Mouse (Mus musculus) liver, postnatal 0 days (tissue): Measurements from ENCODE around the gene Kif18b. TPM values are rescaled to one million over a fixed set of nuclear protein-coding genes. Genes with fewer than 3 reads are reported as not detected.

Experiments
- ATAC-seq: fragments of 200-750 bp; cut with Nextera tagmentation; 2 replicates; pipeline ENCODE4 v1.8.0; 2017; ENCODE audit warnings: mild to moderate bottlenecking, moderate library complexity
- DNase-seq: peaks from one replicate; pipeline ENCODE4 v3.0.0-alpha.2; 2016
- H3K27ac ChIP-seq: fragments of 300-500 bp; sonication (generic); 2 replicates; pipeline ENCODE4 v1.5.1; 2014; ENCODE audit warnings: antibody characterized with exemption, moderate library complexity, mild to moderate bottlenecking, low read depth
- H3K27me3 ChIP-seq: fragments of 300-500 bp; sonication (generic); 2 replicates; pipeline ENCODE4 v1.6.1; 2014; ENCODE audit warnings: low read length, control low read depth, mixed read lengths; ENCODE audit not compliant: insufficient read depth
- H3K36me3 ChIP-seq: fragments of 300-500 bp; sonication (generic); replicated peaks from 2 replicates; pipeline ENCODE4 v1.6.1; 2014; ENCODE audit warnings: mild to moderate bottlenecking, control low read depth, low read length, moderate library complexity, mixed read lengths; ENCODE audit not compliant: insufficient read depth
- H3K4me1 ChIP-seq: fragments of 300-500 bp; sonication (generic); 2 replicates; pipeline ENCODE4 v1.6.1; 2014; ENCODE audit warnings: antibody characterized with exemption, mild to moderate bottlenecking, control low read depth; ENCODE audit not compliant: insufficient read depth
- H3K4me2 ChIP-seq: fragments of 300-500 bp; sonication (generic); 2 replicates; pipeline ENCODE4 v1.6.1; 2014; ENCODE audit warnings: low read depth, mild to moderate bottlenecking, low read length, moderate library complexity, mixed read lengths
- H3K4me3 ChIP-seq: fragments of 300-500 bp; sonication (generic); 2 replicates; pipeline ENCODE4 v1.5.1; 2014; ENCODE audit warnings: low read depth, low read length
- H3K9ac ChIP-seq: fragments of 300-500 bp; sonication (generic); replicated peaks from 2 replicates; pipeline ENCODE4 v1.6.1; 2014; ENCODE audit warnings: mild to moderate bottlenecking, moderate library complexity
- H3K9me3 ChIP-seq: fragments of 300-500 bp; sonication (generic); 2 replicates; pipeline ENCODE4 v1.6.1; 2016; ENCODE audit warnings: mild to moderate bottlenecking, control low read depth, low read length, mixed read lengths
- CTCF ChIP-seq: sonication (generic); IDR thresholded peaks from 2 replicates; pipeline ENCODE4 v1.5.1; 2016; ENCODE audit warnings: antibody characterized with exemption, low read depth
- EP300 ChIP-seq: IDR thresholded peaks from 2 replicates; pipeline ENCODE4 v1.6.1; 2016; ENCODE audit warnings: antibody characterized with exemption, low read depth, mild to moderate bottlenecking
- WGBS: fragments of 180-500 bp; shearing (Covaris S2); extraction: QIAGEN DNeasy Blood & Tissue Kit; methylation state at CpG from one replicate; pipeline ENCODE4 v1.1.7; 2014; ENCODE audit not compliant: insufficient replicate concordance; 5-methylcytosine and 5-hydroxymethylcytosine counted together
- polyA plus RNA-seq: library from polyadenylated mRNA; unstranded; fragments of >200 nt; fragmentation: Nextera tagmentation; extraction: Ambion mirVana; gene quantifications from 2 replicates; pipeline ENCODE4 v1.2.1, GENCODE M21; 2015

Gene Kif18b
- polyA plus RNA-seq, 1 experiment from 2014 or later, result 3.4 TPM

- no peaks in the 10 kb centered on the region for H3K9me3 ChIP-seq
- no peak overlapping the region for H3K9ac ChIP-seq
- H3K36me3 ChIP-seq, result peaks cover 69% of the 10 kb centered on the region
- no peak overlapping the region for H3K27ac ChIP-seq
- no peaks in the 10 kb centered on the region for H3K27me3 ChIP-seq
- no peak overlapping the region for H3K4me2 ChIP-seq
- no peak overlapping the region for H3K4me3 ChIP-seq
- WGBS, result 82% methylated on average over 6 of the region's 6 CpGs
- no peak for DNase-seq
- TF ChIP-seq CTCF, result no peak
- no peak for TF ChIP-seq EP300
- no peak for ATAC-seq
- no peaks in the 10 kb centered on the region for H3K4me1 ChIP-seq
Observed at GRCm38 (mm10) chr11:102855941-102856340, 69.0 kb downstream of the Kif18b start.

Other genes starting within 250 kb of the Kif18b start
- gene Ccdc43, start 227.3 kb downstream of the Kif18b start, polyA plus RNA-seq, result 9.5 and 9.6 TPM in 2 replicates
- gene Adam11, start 163.7 kb downstream of the Kif18b start, polyA plus RNA-seq, result 0.20 and 0.22 TPM in 2 replicates
- 1.4 and 1.6 TPM in 2 replicates for gene Gjc1, start 105.4 kb downstream of the Kif18b start, polyA plus RNA-seq
- gene Higd1b, start 89.3 kb downstream of the Kif18b start, polyA plus RNA-seq, result not detected in 2 replicates
- 39.0 and 45.5 TPM in 2 replicates for gene Eftud2, start 44.1 kb downstream of the Kif18b start, polyA plus RNA-seq
- gene Ccdc103, start 43.9 kb downstream of the Kif18b start, polyA plus RNA-seq, result 0.39 and 0.51 TPM in 2 replicates
- gene Fam187a, start 40.0 kb downstream of the Kif18b start, polyA plus RNA-seq, result not detected in 2 replicates
- 3.6 and 3.8 TPM in 2 replicates for gene Gfap, start 24.2 kb downstream of the Kif18b start, polyA plus RNA-seq
- gene C1ql1, start 21.6 kb upstream of the Kif18b start, polyA plus RNA-seq, result 0.12 TPM in 1 of 2 replicates, not detected in the other
- 37.5 and 37.7 TPM in 2 replicates for gene Nmt1, start 103.1 kb upstream of the Kif18b start, polyA plus RNA-seq
- 32.3 and 32.5 TPM in 2 replicates for gene Dcakd, start 103.2 kb upstream of the Kif18b start, polyA plus RNA-seq
- gene Plcd3, start 176.5 kb upstream of the Kif18b start, polyA plus RNA-seq, result 0.82 and 0.85 TPM in 2 replicates
- 56.5 and 57.0 TPM in 2 replicates for gene Acbd4, start 176.6 kb upstream of the Kif18b start, polyA plus RNA-seq
- gene Hexim1, start 191.1 kb upstream of the Kif18b start, polyA plus RNA-seq, result 2.6 and 2.7 TPM in 2 replicates
- 3.4 and 3.7 TPM in 2 replicates for gene Hexim2, start 207.3 kb upstream of the Kif18b start, polyA plus RNA-seq
- gene Fmnl1, start 246.0 kb upstream of the Kif18b start, polyA plus RNA-seq, result 4.1 and 5.9 TPM in 2 replicates